Mouse (Mus musculus): ENCODE data around the gene Gm3448. TPM values are rescaled to one million over a fixed set of nuclear protein-coding genes. Genes with fewer than 3 reads are reported as not detected.
"Not testable (repeated sequence)": the region's sequence is repeated elsewhere in the genome, so short reads cannot be mapped to it uniquely, and the experiment has no call there.

The Gm3448 gene
- polyA plus RNA-seq (2012; ENCODE audit: insufficient read depth, insufficient read length, missing spikeins) = 1.2 and 1.8 TPM in 2 replicates

- not testable (repeated sequence) for H3K27ac ChIP-seq (ENCODE audit: insufficient read depth, low read depth, low read length); H3K4me1 ChIP-seq (ENCODE audit: control insufficient read depth, insufficient read depth, low read length); H3K4me3 ChIP-seq (ENCODE audit: insufficient read depth, low read length)
Measured at GRCm38 (mm10) chr17:15041175-15041729, at the start of gene Gm3448, which contains the start of the genes Ermard and Tcte3. TSS of gene Gm3448 (minus strand) at chr17:15041537. TSS of gene Ermard (plus strand) at chr17:15041208. TSS of gene Tcte3 (minus strand) at chr17:15041488.

- no peaks in the 10 kb centered on the region for H3K4me1 ChIP-seq (ENCODE audit: control insufficient read depth, insufficient read depth, low read length)
- no peak overlapping the region for H3K27ac ChIP-seq (ENCODE audit: insufficient read depth, low read depth, low read length)
- TF ChIP-seq POLR2A (IDR thresholded peaks at IDR 0.05; ENCODE audit: borderline replicate concordance, low read depth, low read length) = no peak
- TF ChIP-seq CTCF (IDR thresholded peaks at IDR 0.05; ENCODE audit: low read depth, low read length) = no peak
- no peak overlapping the region for H3K4me3 ChIP-seq (ENCODE audit: insufficient read depth, low read length)
Measured at GRCm38 (mm10) chr17:15088591-15089001, 47.3 kb upstream of the Gm3448 start.

- no peak overlapping the region for H3K27ac ChIP-seq (ENCODE audit: insufficient read depth, low read depth, low read length)
- no peak overlapping the region for H3K4me3 ChIP-seq (ENCODE audit: insufficient read depth, low read length)
- H3K4me1 ChIP-seq (ENCODE audit: control insufficient read depth, insufficient read depth, low read length) = no peaks in the 10 kb centered on the region
- TF ChIP-seq POLR2A (IDR thresholded peaks at IDR 0.05; ENCODE audit: borderline replicate concordance, low read depth, low read length) (no peak), CTCF (IDR thresholded peaks at IDR 0.05; ENCODE audit: low read depth, low read length) (no peak)
Measured at GRCm38 (mm10) chr17:15088166-15088565, 46.8 kb upstream of the Gm3448 start.

- TF ChIP-seq POLR2A (IDR thresholded peaks at IDR 0.05; ENCODE audit: borderline replicate concordance, low read depth, low read length) (no peak), CTCF (IDR thresholded peaks at IDR 0.05; ENCODE audit: low read depth, low read length) (no peak)
- no peak overlapping the region for H3K27ac ChIP-seq (ENCODE audit: insufficient read depth, low read depth, low read length)
- H3K4me1 ChIP-seq (ENCODE audit: control insufficient read depth, insufficient read depth, low read length) = no peaks in the 10 kb centered on the region
- no peak overlapping the region for H3K4me3 ChIP-seq (ENCODE audit: insufficient read depth, low read length)
Measured at GRCm38 (mm10) chr17:15085006-15085405, 43.7 kb upstream of the Gm3448 start.

GRCm38 (mm10) chr17:15084226-15084848 lies 43.0 kb upstream of the Gm3448 start:
- Histone ChIP-seq H3K4me3 (ENCODE audit: insufficient read depth, low read length) (no peak overlapping the region), H3K4me1 (ENCODE audit: control insufficient read depth, insufficient read depth, low read length) (no peaks in the 10 kb centered on the region), H3K27ac (ENCODE audit: insufficient read depth, low read depth, low read length) (no peak overlapping the region)
- TF ChIP-seq CTCF (IDR thresholded peaks at IDR 0.05; ENCODE audit: low read depth, low read length) = no peak
- no peak for TF ChIP-seq POLR2A (IDR thresholded peaks at IDR 0.05; ENCODE audit: borderline replicate concordance, low read depth, low read length)

- Histone ChIP-seq H3K27ac (ENCODE audit: insufficient read depth, low read depth, low read length) (no peak overlapping the region), H3K4me3 (ENCODE audit: insufficient read depth, low read length) (no peak overlapping the region), H3K4me1 (ENCODE audit: control insufficient read depth, insufficient read depth, low read length) (no peaks in the 10 kb centered on the region)
- TF ChIP-seq POLR2A (IDR thresholded peaks at IDR 0.05; ENCODE audit: borderline replicate concordance, low read depth, low read length) = no peak
- no peak for TF ChIP-seq CTCF (IDR thresholded peaks at IDR 0.05; ENCODE audit: low read depth, low read length)
Measured at GRCm38 (mm10) chr17:15077536-15077935, 36.2 kb upstream of the Gm3448 start.

GRCm38 (mm10) chr17:15075033-15075432 lies 33.7 kb upstream of the Gm3448 start:
- TF ChIP-seq POLR2A (IDR thresholded peaks at IDR 0.05; ENCODE audit: borderline replicate concordance, low read depth, low read length) = no peak
- TF ChIP-seq CTCF (IDR thresholded peaks at IDR 0.05; ENCODE audit: low read depth, low read length) = no peak

GRCm38 (mm10) chr17:15072211-15072610 lies 30.9 kb upstream of the Gm3448 start:
- Histone ChIP-seq H3K4me3 (ENCODE audit: insufficient read depth, low read length) (no peak overlapping the region), H3K4me1 (ENCODE audit: control insufficient read depth, insufficient read depth, low read length) (peaks cover 21% of the 10 kb centered on the region), H3K27ac (ENCODE audit: insufficient read depth, low read depth, low read length) (no peak overlapping the region)
- TF ChIP-seq POLR2A (IDR thresholded peaks at IDR 0.05; ENCODE audit: borderline replicate concordance, low read depth, low read length) (no peak), CTCF (IDR thresholded peaks at IDR 0.05; ENCODE audit: low read depth, low read length) (no peak)

More at GRCm38 (mm10) chr17:15075033-15075432, 33.7 kb upstream of the Gm3448 start:
- Histone ChIP-seq H3K4me3 (ENCODE audit: insufficient read depth, low read length) (no peak overlapping the region), H3K4me1 (ENCODE audit: control insufficient read depth, insufficient read depth, low read length) (no peaks in the 10 kb centered on the region), H3K27ac (ENCODE audit: insufficient read depth, low read depth, low read length) (no peak overlapping the region)

GRCm38 (mm10) chr17:15069124-15069523 lies 27.8 kb upstream of the Gm3448 start:
- H3K4me3 ChIP-seq (ENCODE audit: insufficient read depth, low read length) = no peak overlapping the region
- no peak for TF ChIP-seq CTCF (IDR thresholded peaks at IDR 0.05; ENCODE audit: low read depth, low read length)
- TF ChIP-seq POLR2A (IDR thresholded peaks at IDR 0.05; ENCODE audit: borderline replicate concordance, low read depth, low read length) = no peak
- no peak overlapping the region for H3K27ac ChIP-seq (ENCODE audit: insufficient read depth, low read depth, low read length)

GRCm38 (mm10) chr17:15068040-15068792 lies 26.9 kb upstream of the Gm3448 start:
- Histone ChIP-seq H3K4me3 (ENCODE audit: insufficient read depth, low read length) (no peak overlapping the region), H3K4me1 (ENCODE audit: control insufficient read depth, insufficient read depth, low read length) (peaks cover 34% of the 10 kb centered on the region), H3K27ac (ENCODE audit: insufficient read depth, low read depth, low read length) (peak overlapping the region; percentile 5; the same call in 1 of the 2 replicates)
- TF ChIP-seq POLR2A (IDR thresholded peaks at IDR 0.05; ENCODE audit: borderline replicate concordance, low read depth, low read length) = no peak

More at GRCm38 (mm10) chr17:15069124-15069523, 27.8 kb upstream of the Gm3448 start:
- peaks cover 34% of the 10 kb centered on the region for H3K4me1 ChIP-seq (ENCODE audit: control insufficient read depth, insufficient read depth, low read length)
